Mouse (Mus musculus): ENCODE measurements around the gene Fam81b.

DNA sequence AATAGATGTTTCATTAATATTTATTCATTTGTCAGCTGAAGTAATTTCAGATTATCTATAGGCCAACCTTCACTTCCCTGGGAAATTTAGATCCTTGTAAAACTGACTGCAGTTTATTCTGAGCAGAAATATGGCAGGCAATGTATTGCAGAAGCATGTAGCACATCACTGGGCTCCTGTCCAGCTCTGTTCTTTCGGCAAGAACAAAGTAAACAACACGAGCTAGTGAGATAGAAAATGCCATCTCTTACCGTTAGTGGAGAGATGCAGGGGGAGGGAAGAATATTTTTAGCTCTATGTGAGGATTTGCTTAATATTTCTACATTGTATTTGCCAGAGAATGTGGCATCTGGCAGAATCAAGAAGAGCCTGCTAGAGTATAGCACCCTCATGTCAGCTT is 13.8 kb upstream of the Fam81b start:
- TF ChIP-seq CTCF (IDR thresholded peaks at IDR 0.05; ENCODE audit: control insufficient read depth, insufficient read depth, insufficient replicate concordance, low read depth, low read length) = no peak
- no peak for TF ChIP-seq POLR2A (IDR thresholded peaks at IDR 0.05; ENCODE audit: control insufficient read depth, low read depth, low read length)
